Mouse (Mus musculus) layer of hippocampus, adult 8-10 months (tissue): ENCODE measurements at regions not wholly inside any gene's neighbourhood (a gene's known extent, or its start where the extent isn't known, plus 50 kb on each side); places are given as distances from the start of the nearest gene placed in this dataset.

Experiments
- DNase-seq, 2 experiments: peaks; one replicate each; pipeline ENCODE4 v3.0.0; 2022; ENCODE audit warnings: low spot score in 2 of 2

DNA sequence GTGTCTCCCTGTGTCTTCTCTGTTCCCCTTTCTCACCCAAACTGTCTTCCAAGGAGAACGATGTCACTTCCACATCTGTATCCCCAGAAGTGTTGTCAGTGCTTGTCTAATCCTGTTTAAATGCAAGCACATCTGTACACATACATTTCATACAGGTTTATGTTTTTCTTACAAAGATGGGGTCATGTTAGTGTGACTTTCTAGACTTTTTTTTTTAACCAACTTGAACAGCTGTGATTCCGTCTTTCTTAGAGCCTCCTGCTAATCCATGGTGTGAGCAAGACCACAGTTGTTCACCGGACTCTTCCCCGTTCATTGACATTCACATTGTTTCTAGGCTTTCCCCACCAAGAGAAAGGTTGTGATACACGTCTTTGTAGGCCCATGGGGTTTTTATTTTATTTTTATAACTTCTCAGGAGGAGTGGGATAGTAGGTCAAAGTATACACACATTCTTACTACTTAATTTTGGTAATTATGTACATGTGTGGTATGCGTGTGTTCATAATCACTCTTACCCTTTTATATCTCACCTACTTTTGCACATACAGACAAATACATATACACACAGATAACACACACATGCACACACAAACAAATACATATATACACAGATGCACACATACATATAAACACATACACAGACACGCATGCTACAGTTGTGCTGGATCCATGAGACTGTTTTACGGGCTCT is 100.6 kb upstream of the Cpm start:
- DNase-seq, result no peak

DNA sequence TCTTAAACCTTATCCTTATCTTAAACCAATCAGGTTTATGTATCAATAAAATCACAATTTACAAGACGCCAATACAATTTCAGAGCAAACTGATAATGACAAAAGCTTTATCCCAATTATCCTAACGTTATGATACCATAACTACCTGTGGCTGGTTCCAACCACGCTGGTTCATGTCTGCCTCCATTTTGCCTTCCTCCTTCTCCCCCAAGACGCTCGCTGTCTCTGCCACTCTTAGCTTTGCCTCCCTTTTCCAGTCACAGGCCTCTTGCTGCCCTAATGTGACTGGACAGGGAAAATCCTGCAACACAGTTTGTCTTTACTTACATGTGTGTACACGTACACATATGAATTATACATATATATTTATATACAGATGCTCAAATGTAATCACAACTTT is 101.3 kb upstream of the Cpm start:
- no peak for DNase-seq

DNA sequence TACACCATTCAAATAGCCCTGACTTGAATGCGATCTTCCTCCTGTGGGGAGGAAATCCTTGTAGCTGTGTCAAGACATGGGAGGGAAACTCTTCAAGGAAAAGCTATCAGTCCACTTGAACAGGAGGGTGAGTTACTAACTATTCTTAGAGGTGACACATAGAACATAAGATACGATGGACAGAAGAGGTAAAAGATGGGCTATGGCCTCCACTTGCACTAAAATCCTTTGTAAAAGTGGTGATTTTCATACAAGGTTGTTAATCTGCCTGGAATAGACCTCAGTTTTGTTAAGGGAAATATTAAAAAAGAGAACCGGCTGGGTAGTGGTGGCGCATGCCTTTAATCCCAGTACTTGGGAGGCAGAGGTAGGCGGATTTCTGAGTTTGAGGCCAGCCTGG is 102.1 kb upstream of the Cpm start:
- DNase-seq, result no peak

GRCm38 (mm10) chr10:117526834-117527188 is 102.5 kb upstream of the Cpm start:
- no peak for DNase-seq

- DNase-seq, result no peak
Measured at GRCm38 (mm10) chr10:117526008-117526833, 103.1 kb upstream of the Cpm start.

- no peak for DNase-seq
Measured at GRCm38 (mm10) chr10:117525608-117526007, 103.7 kb upstream of the Cpm start.

DNA sequence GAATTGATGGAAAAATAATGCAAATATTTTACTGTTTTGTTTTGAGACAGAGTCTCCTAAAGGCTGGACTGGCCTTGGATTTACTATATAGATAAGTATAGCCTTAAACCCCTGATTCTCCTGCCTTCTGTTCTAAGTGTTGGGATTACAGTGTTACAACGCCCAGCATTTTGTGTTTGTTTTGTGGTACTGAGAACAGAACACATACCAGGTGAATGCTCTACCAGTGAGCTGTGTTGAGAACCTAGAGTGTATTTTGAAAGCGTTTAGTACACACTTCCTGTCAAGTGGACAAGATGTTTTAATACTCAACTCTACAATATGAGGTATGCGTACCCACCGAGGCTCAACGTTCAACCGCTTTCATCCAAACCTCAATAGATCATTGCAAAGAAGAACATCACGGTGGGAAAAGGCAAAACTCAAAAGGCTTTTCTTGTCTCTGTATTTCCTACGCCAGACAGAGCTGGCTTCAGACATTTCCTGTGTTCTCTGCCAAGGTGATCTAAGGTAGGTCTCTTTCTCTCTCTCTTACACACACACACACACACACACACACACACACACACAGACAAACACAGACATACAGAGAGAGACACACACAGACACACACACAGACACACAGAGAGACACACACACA is 104.3 kb upstream of the Cpm start:
- DNase-seq, result no peak

- no peak for DNase-seq
Measured at GRCm38 (mm10) chr10:117524101-117524500, 105.2 kb upstream of the Cpm start.

DNA sequence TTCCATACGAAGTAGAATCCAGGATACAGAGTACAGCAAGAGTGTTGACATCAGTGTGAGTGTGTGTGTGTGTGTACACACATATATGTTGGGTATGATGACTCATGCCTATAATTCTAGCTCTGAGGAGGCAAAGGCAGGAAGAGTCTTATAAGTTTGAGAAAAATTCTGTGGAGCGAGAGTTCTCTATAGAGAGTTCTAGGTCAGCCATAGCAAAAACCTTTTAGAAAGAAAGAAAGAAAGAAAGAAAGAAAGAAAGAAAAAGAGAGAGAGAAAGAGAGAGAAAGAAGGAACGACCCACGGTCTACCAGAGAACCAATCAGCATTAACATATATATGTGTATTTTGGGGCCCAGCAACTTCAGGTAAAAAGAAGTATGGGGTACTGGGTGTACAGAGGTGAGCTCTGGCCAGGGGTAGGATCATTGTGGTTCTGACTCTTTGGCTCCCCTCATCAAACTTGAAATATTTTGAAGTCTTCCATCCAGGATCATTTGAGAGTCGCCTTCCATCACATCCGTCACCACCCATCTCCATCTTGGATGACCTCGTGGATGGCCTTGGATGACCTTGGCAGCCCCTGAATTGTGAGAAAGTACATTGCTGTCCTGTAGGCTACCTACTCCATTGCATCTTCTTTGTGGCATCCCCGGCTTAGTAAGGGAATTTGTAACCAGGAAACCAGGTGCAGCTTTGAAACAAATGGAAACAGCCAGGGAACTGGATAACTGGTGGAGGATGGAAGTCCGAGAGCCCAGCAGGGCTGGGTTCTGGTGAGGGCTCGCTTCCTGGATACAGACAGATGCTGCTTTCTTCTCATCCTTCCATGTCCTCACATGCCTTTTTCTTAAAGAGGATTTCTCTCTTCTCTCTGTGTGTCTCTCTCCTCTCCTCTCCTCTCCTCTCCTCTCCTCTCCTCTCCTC is 106.1 kb upstream of the Cpm start:
- DNase-seq, result no peak

GRCm38 (mm10) chr10:117522373-117522772 is 106.9 kb upstream of the Cpm start:
- DNase-seq, result no peak

DNA sequence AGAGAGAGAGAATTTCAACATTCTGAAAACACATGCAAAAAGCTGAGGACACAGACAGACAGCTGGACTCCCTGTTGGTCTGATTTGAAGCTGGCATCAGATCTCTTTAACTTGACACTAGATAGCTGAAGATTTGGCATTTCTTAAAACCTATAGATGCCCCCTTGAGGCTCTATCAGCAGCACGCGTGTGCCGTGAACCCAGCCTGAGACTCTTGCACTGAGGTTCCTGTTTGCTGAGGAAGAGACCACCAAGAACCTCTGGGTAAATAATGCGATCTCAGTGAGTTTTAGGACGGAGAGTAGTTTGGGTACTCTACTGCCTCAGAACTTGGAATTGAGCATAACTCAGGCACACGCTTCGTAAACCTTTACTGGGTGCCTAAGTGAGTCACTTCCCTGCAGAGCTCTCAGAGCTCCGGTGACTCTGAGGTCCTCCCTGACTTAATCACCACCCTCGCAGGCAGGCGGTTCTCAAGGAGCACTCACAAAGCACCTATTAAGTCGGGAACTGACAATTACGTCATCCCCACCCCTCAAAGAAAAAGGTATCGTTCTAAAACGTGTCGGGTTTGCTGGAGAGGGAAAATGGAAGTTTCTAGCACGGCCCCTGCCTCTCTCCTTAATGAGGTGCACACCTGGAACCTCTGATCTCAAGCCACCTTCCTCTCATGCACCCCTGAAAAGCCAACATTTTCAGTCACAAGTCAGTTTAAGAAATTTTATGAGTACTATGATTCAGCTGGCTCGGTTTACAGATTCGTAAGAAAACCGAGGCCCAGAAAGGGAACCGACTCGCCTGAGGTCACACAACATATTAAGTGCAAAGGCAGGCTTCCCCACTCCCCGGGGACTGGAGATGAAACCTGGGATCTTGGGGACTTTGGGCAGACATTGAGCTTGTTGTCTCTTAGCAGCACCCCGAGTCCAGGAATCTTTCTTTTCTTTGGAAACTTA is 107.7 kb upstream of the Cpm start:
- no peak for DNase-seq

DNA sequence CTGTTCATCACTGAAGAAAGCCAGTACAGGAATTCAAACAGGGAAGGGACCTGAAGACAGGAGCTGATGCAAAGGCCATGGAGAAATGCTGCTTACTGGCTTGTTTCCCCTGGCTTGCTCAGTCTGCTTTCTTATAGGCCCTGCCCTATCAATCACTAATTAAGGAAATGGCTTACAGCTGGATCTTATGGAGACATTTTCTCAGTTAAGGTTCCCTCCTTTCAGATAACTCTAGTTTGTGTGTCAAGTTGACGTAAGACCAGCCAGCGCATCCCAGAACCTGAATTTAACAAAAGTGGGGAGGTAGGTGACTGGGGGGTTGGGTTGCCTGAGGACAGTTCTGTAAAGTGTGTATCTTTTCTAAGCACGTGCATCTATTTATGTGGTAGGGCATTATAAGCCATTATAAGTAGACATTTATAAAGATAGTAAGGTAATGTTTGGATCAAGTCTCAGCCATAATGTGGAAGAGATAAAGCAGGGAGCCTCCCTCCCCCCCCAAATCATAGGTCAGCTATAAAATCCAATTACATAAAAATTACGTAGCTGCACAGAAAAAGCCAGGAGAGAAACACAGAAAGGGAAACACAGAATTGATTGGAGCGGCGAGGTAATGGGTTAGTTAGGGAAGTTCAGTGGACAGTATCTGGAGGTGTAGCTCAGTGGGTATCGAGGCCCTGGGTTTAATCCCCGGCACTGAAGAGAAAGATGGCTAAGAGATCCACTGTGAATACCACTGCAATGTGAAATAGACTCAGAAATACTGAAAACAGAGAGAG is 108.6 kb upstream of the Cpm start:
- no peak for DNase-seq

DNA sequence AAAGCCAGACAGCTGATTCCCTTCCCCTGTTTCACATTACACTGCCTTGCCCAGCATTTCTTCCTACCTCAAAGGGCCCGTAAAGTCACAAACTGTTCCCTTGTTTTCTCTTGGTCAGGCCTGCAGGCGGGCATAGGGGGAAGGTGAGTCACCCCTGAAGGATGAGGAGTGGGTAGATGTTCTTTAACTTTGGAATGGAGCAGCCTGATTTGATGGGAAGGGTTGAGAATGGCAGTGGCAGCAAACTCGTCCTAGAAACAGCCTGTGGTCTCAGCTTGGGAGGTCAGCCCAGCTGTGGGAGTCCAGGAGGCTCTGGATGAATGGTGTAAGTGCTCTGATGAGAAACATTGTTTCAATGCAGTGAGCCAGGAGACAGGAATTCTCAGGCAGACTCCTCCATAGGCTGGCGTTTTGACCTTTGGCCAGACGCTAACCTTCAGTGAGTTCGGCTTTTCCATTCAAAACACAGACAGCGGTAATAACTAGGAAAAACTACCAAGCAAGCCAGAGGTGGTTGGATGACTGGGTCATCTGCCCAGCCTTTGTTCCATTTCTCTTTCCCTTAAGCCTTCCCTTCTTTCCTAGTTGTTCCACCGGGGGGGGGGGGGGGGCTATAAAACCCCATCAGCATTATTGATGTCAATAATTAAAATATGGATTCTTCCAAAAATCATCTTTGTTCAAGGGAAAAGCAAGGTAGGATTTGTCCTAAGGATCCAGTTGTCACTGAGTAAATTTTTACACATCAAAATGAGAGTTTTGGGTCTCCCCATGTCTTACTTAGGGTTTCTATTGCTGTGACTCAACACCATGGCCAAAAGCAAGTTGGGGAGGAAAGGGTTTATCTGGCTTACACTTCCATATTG is 109.4 kb upstream of the Cpm start:
- no peak for DNase-seq

GRCm38 (mm10) chr10:117518793-117519669 is 110.3 kb upstream of the Cpm start:
- no peak for DNase-seq

- DNase-seq, result no peak
Measured at GRCm38 (mm10) chr10:117517800-117518770, 111.2 kb upstream of the Cpm start.

DNA sequence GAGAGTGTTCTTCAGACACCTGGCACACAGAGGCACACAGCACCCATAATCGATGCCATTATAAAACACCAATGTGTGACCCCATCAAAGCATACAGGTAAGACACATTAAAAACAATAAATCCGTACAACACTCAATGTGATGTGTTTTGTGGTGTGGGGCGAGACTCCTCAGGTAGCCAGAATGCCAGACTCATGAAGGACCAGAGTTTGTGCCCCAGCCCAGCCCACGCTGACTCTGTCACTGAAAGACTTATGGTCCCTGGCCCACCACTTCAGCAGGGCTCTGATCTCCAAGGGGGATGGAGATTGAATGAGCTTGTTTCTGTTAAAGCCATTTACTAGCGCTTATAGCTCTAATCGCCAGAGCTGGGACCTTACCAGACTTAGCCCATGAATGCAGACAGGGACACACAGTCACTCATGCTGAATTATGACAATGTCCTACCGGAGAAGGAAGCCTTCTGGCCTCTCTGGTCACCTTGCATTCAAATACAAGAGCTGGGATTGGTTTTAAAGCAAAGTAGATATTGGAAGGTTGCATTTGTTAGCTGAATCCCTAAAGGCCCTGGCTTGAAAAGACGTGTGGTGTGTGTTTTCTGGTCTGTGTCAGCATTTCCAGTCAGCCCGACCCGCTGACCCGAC is 112.1 kb upstream of the Cpm start:
- no peak for DNase-seq
